Comparison of ENCODE assay signal across 8 mouse cellular contexts in genomic region chr12:108239441-108239840, GRCm38 (mm10). TPM values are rescaled to one million over a fixed set of nuclear protein-coding genes. Genes with fewer than 3 reads are reported as not detected.
A peak's percentile ranks its signal among the peaks of the same experiment; 100 is the strongest.
DNase-seq lines count a peak whose midpoint lies in the region; ATAC-seq lines count a peak whose summit lies in the region.

No protein-coding gene starts in this region.

- no peak overlapping the region for H3K4me2 ChIP-seq in neural tube, embryonic 11.5 days (ENCODE audit: low read depth)
- H3K4me2 ChIP-seq in heart, embryonic 15.5 days, result 0 out of 2 replicates have a peak overlapping the region, but pooled peaks have one; percentile 6

- ATAC-seq in neural tube, embryonic 11.5 days (ENCODE audit: insufficient read depth, low FRiP score, low TSS enrichment), result 0 out of 2 replicates have a peak, but pooled peaks have one; percentile 0
- peak; percentile 20; the same call in 1 of the 2 replicates for ATAC-seq in heart, embryonic 15.5 days (replicated peaks; ENCODE audit: insufficient number of reproducible peaks, insufficient read depth, low FRiP score, low read depth)
- no peak for ATAC-seq in erythroblast, adult 5-6 weeks (replicated peaks; ENCODE audit: low FRiP score, poor library complexity, severe bottlenecking)

- peaks cover 71% of the 10 kb centered on the region for H3K4me1 ChIP-seq in neural tube, embryonic 11.5 days (ENCODE audit: control insufficient read depth, insufficient read depth, low read length)
- H3K4me1 ChIP-seq in embryonic facial prominence, embryonic 10.5 days, result peaks cover 99% of the 10 kb centered on the region
- H3K4me1 ChIP-seq in heart, embryonic 15.5 days (replicated peaks), result peaks cover 95% of the 10 kb centered on the region
- peaks cover 100% of the 10 kb centered on the region for H3K4me1 ChIP-seq in midbrain, embryonic 10.5 days

- no peaks in the 10 kb centered on the region for H3K9me3 ChIP-seq in neural tube, embryonic 11.5 days (ENCODE audit: control insufficient read depth, low read length)
- H3K9me3 ChIP-seq in embryonic facial prominence, embryonic 10.5 days, result no peaks in the 10 kb centered on the region
- H3K9me3 ChIP-seq in heart, embryonic 15.5 days (replicated peaks), result no peaks in the 10 kb centered on the region
- H3K9me3 ChIP-seq in midbrain, embryonic 10.5 days (replicated peaks), result no peaks in the 10 kb centered on the region

- H3K4me3 ChIP-seq in neural tube, embryonic 11.5 days (ENCODE audit: low read depth, low read length), result no peak overlapping the region
- H3K4me3 ChIP-seq in embryonic facial prominence, embryonic 10.5 days, result no peak overlapping the region
- no peak overlapping the region for H3K4me3 ChIP-seq in heart, embryonic 15.5 days
- peak overlapping the region; percentile 11; the same call in 1 of the 2 replicates for H3K4me3 ChIP-seq in midbrain, embryonic 10.5 days

- 59% methylated on average over 5 of the region's 5 CpGs for WGBS in neural tube, embryonic 11.5 days
- 76% methylated on average over 5 of the region's 5 CpGs for WGBS in embryonic facial prominence, embryonic 10.5 days
- 35% methylated on average over 5 of the region's 5 CpGs for WGBS in heart, embryonic 15.5 days
- whole genome bisulfite sequencing in midbrain, embryonic 10.5 days, result 56% methylated on average over 5 of the region's 5 CpGs

- no peaks in the 10 kb centered on the region for H3K36me3 ChIP-seq in neural tube, embryonic 11.5 days (ENCODE audit: control insufficient read depth, insufficient read depth, low read length)
- no peaks in the 10 kb centered on the region for H3K36me3 ChIP-seq in embryonic facial prominence, embryonic 10.5 days (replicated peaks)
- no peaks in the 10 kb centered on the region for H3K36me3 ChIP-seq in heart, embryonic 15.5 days
- 0 out of 2 replicates have a peak, but pooled peaks cover 6% of the 10 kb centered on the region for H3K36me3 ChIP-seq in midbrain, embryonic 10.5 days

- 0 out of 2 replicates have a peak overlapping the region, but pooled peaks have one; percentile 15 for H3K9ac ChIP-seq in neural tube, embryonic 11.5 days (ENCODE audit: low read length)
- no peak overlapping the region for H3K9ac ChIP-seq in heart, embryonic 15.5 days

- no peaks in the 10 kb centered on the region for H3K27me3 ChIP-seq in neural tube, embryonic 11.5 days (ENCODE audit: control insufficient read depth, insufficient read depth, low read length)
- H3K27me3 ChIP-seq in embryonic facial prominence, embryonic 10.5 days (replicated peaks; ENCODE audit: low read depth, poor library complexity, severe bottlenecking), result no peaks in the 10 kb centered on the region
- H3K27me3 ChIP-seq in heart, embryonic 15.5 days, result no peaks in the 10 kb centered on the region
- H3K27me3 ChIP-seq in midbrain, embryonic 10.5 days (ENCODE audit: low read depth, poor library complexity, severe bottlenecking), result no peaks in the 10 kb centered on the region

- peak; percentile 53 for DNase-seq in neural tube, embryonic 11.5 days (ENCODE audit: low spot score)
- no peak for DNase-seq in neural tube, embryonic 10.5 days (ENCODE audit: extremely low spot score, low spot score)
- no peak for DNase-seq in embryonic facial prominence, embryonic 10.5 days (ENCODE audit: low spot score)
- DNase-seq in layer of hippocampus, adult 8-10 months (ENCODE audit: low spot score in 2 of 2), result peak; percentile 72 to 79
- peak; percentile 48 for DNase-seq in midbrain, embryonic 10.5 days (ENCODE audit: low spot score)
- DNase-seq in gastrocnemius, adult 8-10 months (ENCODE audit: low spot score in 2 of 2), result no peak

- peak overlapping the region; percentile 96 for H3K27ac ChIP-seq in neural tube, embryonic 11.5 days (ENCODE audit: low read depth, low read length)
- H3K27ac ChIP-seq in embryonic facial prominence, embryonic 10.5 days (replicated peaks), result peak overlapping the region; percentile 86; the same call in 1 of the 2 replicates
- H3K27ac ChIP-seq in heart, embryonic 15.5 days, result peak overlapping the region; percentile 88
- H3K27ac ChIP-seq in midbrain, embryonic 10.5 days (replicated peaks), result peak overlapping the region; percentile 96

RNA-seq across cellular contexts. Expression of gene Ccdc85c, which starts 35.8 kb away (rescaled TPM):
- polyA plus RNA-seq in neural tube, embryonic 11.5 days (2014; fragmentation: Nextera tagmentation; extraction: Ambion mirVana), result 18.9 and 20.3 TPM in 2 replicates
- polyA plus RNA-seq in embryonic facial prominence, embryonic 10.5 days (2016; fragmentation: Nextera tagmentation; extraction: Ambion mirVana), result 11.4 and 12.1 TPM in 2 replicates
- 4.7 and 5.7 TPM in 2 replicates for polyA plus RNA-seq in heart, embryonic 15.5 days (2015; fragmentation: Nextera tagmentation; extraction: Ambion mirVana)
- total RNA-seq in layer of hippocampus, adult 8-10 months (2022), result 10 to 100 TPM; 56.3 to 67.6 (median 63.0) TPM
- 12.1 and 15.5 TPM in 2 replicates for polyA plus RNA-seq in midbrain, embryonic 10.5 days (2016; fragmentation: Nextera tagmentation; extraction: Ambion mirVana)
- 0.38 TPM in 1 of 2 replicates, not detected in the other for total RNA-seq in erythroblast, adult 5-6 weeks (2015; ENCODE audit: low replicate concordance)
- total RNA-seq in erythroblast, adult 5-6 weeks (2017; ENCODE audit: low replicate concordance), result 0.28 TPM in 1 of 2 replicates, not detected in the other
- total RNA-seq in gastrocnemius, adult 8-10 months (2022), result 10 to 100 TPM; 41.1 to 49.4 (median 43.5) TPM

Comparison
In these comparisons a context has a peak if more than half of its experiments do, and no peak if none do; other contexts are left out.
1. DNase-seq: peak in neural tube, embryonic 11.5 days (single experiment), layer of hippocampus, adult 8-10 months (2 of 2) and midbrain, embryonic 10.5 days (single experiment); none in neural tube, embryonic 10.5 days (single experiment), embryonic facial prominence, embryonic 10.5 days (single experiment) and gastrocnemius, adult 8-10 months (0 of 2).
2. Peak in every context shown above with its lines, with median percentiles within 50 percentile points of each other: H3K27ac ChIP-seq.